Mouse (Mus musculus) left cerebral cortex, postnatal 36 days (tissue): ENCODE results near the gene Xkr7. TPM values are rescaled to one million over a fixed set of nuclear protein-coding genes. Genes with fewer than 3 reads are reported as not detected.
A peak's percentile ranks its signal among the peaks of the same experiment; 100 is the strongest.

ENCODE experiments used
- DNase-seq, 2 experiments: peaks; one replicate each; pipeline ENCODE4 v3.0.0; 2021 to 2022; ENCODE audit warnings: low spot score in 2 of 2, mixed read lengths in 1 of 2
- intact Hi-C: fragments of 180-260 bp; cut with DNase I; formaldehyde crosslinking; loops from one replicate; pipeline ENCODE4 v1.15.1; 2025
- total RNA-seq, 2 experiments: library from RNA; stranded (reverse); gene quantifications; 2 replicates each; pipeline ENCODE4 v1.2.3; 2021

The Xkr7 gene
- total RNA-seq, 2 experiments from 2014 or later, result 5.2 to 7.0 TPM

GRCm38 (mm10) chr2:153064190-153064970 lies 32.7 kb downstream of the Xkr7 start:
- intact Hi-C loops, result no loop called here

DNA sequence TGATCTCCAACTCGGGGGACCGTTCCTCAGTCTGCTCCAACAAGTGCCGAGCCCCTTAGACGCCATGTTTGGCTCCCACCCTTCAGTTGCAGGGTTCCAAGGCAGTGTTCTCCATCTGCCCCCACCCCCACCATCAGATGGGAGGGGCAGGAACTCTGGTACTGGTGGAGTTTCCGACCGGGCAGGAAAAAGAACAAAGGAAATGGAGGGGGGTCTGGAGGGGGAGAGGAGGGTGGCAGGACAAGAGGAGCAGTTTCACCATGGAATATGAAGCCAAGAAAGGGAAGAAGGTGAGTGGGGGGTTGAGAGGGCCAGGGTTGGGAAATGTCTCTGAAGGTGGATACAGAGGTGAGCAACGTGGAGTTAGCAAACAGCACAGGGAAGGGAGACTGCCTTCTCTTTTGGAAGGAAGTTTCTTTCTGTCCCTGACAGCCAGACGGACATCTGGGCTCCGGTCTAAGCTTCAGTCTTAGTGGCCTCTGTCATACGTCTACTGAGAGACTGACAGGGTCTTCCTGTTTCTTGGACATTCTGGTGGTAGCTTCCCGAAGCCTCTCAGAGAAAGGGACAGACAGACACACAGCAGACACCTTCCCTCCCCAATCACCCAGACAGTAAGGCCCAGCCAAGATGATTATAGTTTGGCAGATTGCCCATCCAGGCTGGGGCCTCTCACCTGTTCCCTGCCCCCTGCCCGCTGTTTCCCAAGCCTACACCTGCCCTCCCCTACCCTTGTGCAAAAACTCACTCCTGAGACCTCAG lies 34.3 kb downstream of the Xkr7 start, which contains the start of gene Ccm2l:
Gene Ccm2l (plus strand): TSS at position 209 of the 762 bp plus-strand sequence.
- intact Hi-C loops, result no loop called here
- DNase-seq, result no peak

More at GRCm38 (mm10) chr2:153064190-153064970, 32.7 kb downstream of the Xkr7 start:
- no peak for DNase-seq

- intact Hi-C loops, result no loop called here
- DNase-seq, result no peak
These were observed 35.3 kb downstream of the Xkr7 start for GRCm38 (mm10) chr2:153066991-153067390.

- DNase-seq, result no peak
- intact Hi-C loops, result no loop called here
These were observed 39.3 kb downstream of the Xkr7 start for GRCm38 (mm10) chr2:153070762-153071490.

GRCm38 (mm10) chr2:153071491-153072184 lies 40.0 kb downstream of the Xkr7 start:
- peak; percentile 73 to 81 for DNase-seq
- intact Hi-C loops, result no loop called here

DNA sequence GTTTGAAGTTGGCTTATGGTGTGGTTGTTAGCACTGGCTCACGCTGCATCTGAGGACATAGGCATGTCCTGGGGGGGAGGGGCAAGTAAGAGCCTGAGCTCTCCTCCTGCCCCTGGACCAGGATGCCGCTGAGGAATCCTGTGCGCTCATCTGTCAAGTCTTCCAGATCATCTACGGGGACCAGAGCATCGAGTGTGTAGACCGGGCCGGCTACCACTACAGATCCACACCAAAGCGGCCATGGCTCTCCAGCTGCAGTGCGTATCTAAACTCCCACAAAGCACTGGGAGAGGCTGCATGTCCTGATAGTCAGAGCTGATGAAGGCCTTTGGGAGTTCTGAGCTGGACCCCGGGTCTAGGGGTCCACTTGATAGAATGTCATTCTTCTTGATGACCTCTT lies 43.0 kb downstream of the Xkr7 start:
- DNase-seq, result no peak

DNA sequence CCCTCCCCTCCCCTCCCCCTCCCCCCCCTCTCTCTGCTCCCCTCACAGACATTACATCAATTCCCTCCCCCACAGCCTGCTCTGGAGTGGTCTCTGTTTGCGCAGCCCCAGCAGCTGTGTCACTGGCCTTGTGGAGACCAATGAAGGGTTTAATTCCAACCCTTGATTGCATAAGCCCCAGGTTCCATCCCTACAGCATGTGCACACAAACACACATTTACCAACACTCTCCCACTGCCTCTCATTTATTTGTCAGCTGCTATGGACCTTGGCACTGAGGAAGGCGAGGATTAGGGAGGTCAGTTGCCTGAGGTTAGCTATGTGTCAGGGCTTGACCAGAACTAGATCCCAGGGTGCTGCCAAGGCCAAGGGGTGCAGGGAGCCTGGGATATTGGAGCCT lies 44.3 kb downstream of the Xkr7 start:
- DNase-seq, result no peak
- intact Hi-C loops, result no loop called here

More for the DNA sequence above, 43.0 kb downstream of the Xkr7 start:
- intact Hi-C loops, result no loop called here

- intact Hi-C loops, result loop anchor here (5.0 kb wide), 1 partner anchor 56 kb away; no protein-coding TSS in a partner anchor
- DNase-seq, result peak; percentile 68 to 69
These were observed 49.3 kb downstream of the Xkr7 start for GRCm38 (mm10) chr2:153080841-153081523.

- intact Hi-C loops, result loop anchor here (5.0 kb wide), 1 partner anchor 55 kb away; no protein-coding TSS in a partner anchor
- DNase-seq, result no peak
These were observed 50.2 kb downstream of the Xkr7 start for GRCm38 (mm10) chr2:153081866-153082265.

DNA sequence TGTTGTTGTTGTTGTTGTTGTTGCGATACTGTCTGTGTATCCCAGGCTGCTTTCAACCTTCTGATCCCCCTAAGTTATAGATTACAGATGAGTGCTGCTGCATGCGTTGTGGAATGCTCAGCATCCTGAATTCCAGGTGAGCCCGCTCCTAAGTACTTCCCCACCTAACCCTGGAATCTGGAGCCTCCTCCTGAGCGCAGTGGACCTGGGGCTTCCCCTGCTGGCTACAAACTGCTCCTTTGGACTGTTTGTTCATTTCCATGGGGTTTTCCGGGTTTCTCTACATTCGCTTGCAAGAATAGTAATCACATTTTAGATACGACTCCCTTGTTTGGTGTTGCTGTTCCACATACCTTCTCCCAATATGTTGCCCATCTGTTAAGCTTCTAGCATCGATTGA lies 51.6 kb downstream of the Xkr7 start:
- DNase-seq, result no peak
- intact Hi-C loops, result loop anchor here (5.0 kb wide), 1 partner anchor 54 kb away; no protein-coding TSS in a partner anchor

DNA sequence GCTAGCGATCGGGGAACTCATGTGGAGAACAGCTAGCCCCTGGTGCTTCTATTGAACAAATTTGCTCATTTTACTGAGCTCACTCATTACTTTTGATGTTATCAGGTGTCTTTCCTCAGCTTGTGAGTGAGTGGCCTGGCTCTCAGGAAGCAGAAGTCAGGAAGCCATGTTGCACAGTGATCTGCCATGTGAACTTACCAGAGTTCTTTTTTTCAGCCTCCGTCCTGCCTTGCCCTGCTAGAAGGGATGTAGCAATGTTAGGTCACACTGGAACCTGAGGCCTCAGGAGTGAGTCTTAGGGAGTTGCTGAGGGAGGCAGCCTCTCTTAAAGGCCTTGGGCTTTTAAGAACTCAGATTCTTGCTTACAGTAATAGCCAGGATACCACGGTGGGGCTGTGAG lies 52.2 kb downstream of the Xkr7 start:
- DNase-seq, result no peak
- intact Hi-C loops, result loop anchor here (5.0 kb wide), 1 partner anchor 53 kb away; no protein-coding TSS in a partner anchor

GRCm38 (mm10) chr2:153084261-153084976 lies 52.8 kb downstream of the Xkr7 start:
- intact Hi-C loops, result loop anchor here (5.0 kb wide), 1 partner anchor 53 kb away; no protein-coding TSS in a partner anchor

DNA sequence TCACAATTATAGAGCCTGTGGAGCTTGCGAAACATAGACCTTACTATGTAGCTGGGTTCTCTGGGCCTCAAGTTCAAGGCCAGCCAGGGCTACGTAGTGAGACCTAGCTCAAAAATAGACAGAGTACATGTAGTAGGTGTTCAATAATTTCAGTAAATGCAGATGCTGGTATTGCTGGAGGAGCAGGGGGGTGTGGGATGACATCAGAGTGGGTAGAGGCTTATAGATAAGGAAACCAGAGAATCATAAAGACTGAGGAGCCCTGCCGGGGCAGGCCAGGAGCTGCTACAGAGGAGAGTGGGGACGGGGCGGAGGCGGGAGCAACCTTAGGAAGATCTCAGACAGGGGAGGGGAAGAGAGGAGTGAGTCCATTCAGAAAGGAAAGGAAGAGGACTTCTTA lies 53.9 kb downstream of the Xkr7 start:
- no peak for DNase-seq
- intact Hi-C loops, result no loop called here

More at GRCm38 (mm10) chr2:153084261-153084976, 52.8 kb downstream of the Xkr7 start:
- no peak for DNase-seq

DNA sequence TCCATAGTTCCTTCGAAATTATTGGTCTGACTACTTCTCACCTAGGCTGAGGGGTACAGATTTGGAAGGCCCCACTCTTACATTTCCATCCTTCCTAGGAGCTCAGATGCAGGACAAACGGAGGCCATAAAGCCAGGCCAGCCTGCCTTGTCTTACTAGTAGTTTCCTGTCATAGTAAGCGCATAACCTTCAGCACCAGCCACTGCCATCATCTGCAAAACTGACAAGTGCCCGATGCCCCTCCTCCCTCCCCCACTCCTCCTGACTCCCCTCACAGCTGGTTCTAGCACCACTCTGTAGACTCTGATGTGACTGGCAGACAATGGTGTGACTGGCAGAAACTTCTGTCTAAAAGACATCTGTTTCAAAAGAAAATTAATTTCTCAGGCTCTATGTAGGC lies 54.5 kb downstream of the Xkr7 start:
- intact Hi-C loops, result no loop called here
- DNase-seq, result no peak

DNA sequence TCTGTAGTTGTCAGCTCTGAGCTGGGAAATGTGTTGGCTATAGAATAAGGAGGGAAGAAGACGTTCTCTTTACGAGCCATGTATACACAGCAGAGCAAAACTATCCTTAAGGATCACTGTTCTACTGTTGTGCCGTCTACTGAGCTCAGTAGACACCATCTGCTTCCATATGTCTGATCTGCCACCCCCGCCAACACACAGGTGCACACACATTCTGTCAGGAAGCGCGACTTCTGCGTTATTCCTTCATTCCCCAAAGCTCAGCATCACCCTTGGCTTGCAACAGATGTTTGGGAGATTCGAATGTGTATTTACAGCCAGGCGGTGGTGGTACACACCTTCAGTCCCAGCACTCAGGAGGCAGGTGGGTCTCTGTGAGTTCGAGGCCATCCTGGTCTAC lies 55.4 kb downstream of the Xkr7 start:
- intact Hi-C loops, result no loop called here
- DNase-seq, result no peak

GRCm38 (mm10) chr2:153089316-153089715 lies 57.7 kb downstream of the Xkr7 start:
- no peak for DNase-seq
- intact Hi-C loops, result no loop called here

GRCm38 (mm10) chr2:153090551-153091165 lies 59.0 kb downstream of the Xkr7 start:
- intact Hi-C loops, result no loop called here
- DNase-seq, result no peak
